Mouse (Mus musculus) C3H10T1/2 (cell line): ENCODE results near the gene Ndufaf5. TPM values are rescaled to one million over a fixed set of nuclear protein-coding genes. Genes with fewer than 3 reads are reported as not detected.

Experiments used
- polyA plus RNA-seq, 2 experiments: library from polyadenylated mRNA; unstranded; fragments of >200 nt; fragmentation: generic; extraction: Trizol; gene quantifications; one replicate each; pipeline ENCODE4 v1.2.1; 2012; ENCODE audit warnings: missing spikeins in 2 of 2

Ndufaf5 gene
- polyA plus RNA-seq = 10 to 100 TPM in 1 of 2 experiments, 1 to 10 TPM in 1; 7.1 to 15.3 TPM

DNA sequence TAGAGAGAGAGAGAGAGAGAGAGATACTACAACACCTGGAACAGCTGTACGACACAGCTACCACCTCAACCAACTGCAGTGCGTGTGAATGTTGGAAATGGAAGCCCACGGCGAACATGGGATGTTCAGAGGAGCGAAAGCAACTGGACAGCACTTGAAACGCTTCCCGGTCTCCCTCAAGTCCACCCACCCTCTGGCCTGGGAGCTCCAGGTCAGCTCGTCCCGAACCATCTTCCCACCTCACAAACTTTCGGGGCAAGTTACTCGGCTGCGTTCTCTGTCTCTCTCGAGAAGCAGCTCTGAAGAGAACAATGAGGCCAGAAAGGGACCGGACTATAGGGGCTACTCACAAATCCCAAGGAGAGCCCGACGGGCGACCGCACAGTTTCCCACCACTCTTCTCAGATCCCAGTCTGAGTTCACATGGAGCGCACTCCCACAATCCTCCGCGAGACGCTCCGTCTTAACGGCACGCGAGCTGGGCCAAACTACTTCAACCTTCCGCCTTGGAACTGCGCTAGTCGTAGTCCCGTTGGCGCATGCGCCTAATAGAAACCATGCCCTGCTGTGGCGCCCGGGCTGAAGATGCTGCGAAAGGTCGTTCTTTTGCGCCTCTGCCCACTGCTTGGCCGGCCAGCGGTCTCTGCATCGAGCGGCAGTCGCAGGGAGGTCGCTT is at the start of gene Ndufaf5, which contains the start of gene Esf1:
Gene Ndufaf5 (plus strand): TSS at position 523 of the 676 bp plus-strand sequence.
Gene Esf1 (minus strand): TSS at position 438 of the 676 bp plus-strand sequence.

DNA sequence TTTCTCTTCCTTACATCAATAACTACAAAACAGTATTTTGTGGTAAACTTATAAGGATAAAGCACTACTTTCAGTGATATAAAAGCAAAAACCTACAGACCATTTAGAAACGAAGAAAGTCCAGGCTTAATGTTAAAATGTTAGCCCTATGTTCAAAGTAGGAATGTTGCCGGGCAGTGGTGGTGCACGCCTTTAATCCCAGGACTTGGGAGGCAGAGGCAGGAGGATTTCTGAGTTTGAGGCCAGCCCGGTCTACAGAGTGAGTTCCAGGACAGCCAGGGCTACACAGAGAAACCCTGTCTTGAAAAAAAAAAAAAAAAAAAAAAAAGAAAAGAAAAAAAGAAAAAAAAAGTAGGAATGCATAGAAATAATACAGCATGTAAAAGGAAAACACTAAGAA is 18.7 kb upstream of the Ndufaf5 start, which contains the start of gene Gm17374:
Gene Gm17374 (plus strand): TSS at position 301 of the 400 bp plus-strand sequence.

Other genes starting within 250 kb of the Ndufaf5 start
- gene Tasp1, start 103.8 kb upstream of the Ndufaf5 start, polyA plus RNA-seq = 1 to 10 TPM in 1 of 2 experiments, under 1 TPM in 1; 0.43 to 2.7 TPM
- not detected for gene Gm17374, start 18.6 kb upstream of the Ndufaf5 start, polyA plus RNA-seq
- gene Esf1, start 85 bp upstream of the Ndufaf5 start, polyA plus RNA-seq = 1 to 10 TPM; 1.0 to 2.0 TPM
- not detected for gene Sel1l2, start 219.1 kb downstream of the Ndufaf5 start, polyA plus RNA-seq
- gene Macrod2, start 224.7 kb downstream of the Ndufaf5 start, polyA plus RNA-seq = 1 to 10 TPM in 1 of 2 experiments, under 1 TPM in 1; 0.91 to 9.5 TPM